Mouse (Mus musculus) heart, embryonic 12.5 days (tissue): ENCODE measurements around the gene Duox2. TPM values are rescaled to one million over a fixed set of nuclear protein-coding genes. Genes with fewer than 3 reads are reported as not detected.

Experiments
- ATAC-seq: fragments of 200-750 bp; cut with Nextera tagmentation; 2 replicates; pipeline ENCODE4 v1.8.0; 2017; ENCODE audit warnings: moderate TSS enrichment, moderate library complexity; ENCODE audit not compliant: insufficient number of reproducible peaks, low FRiP score
- H3K27ac ChIP-seq: fragments of 300-500 bp; sonication (generic); 2 replicates; pipeline ENCODE4 v1.5.1; 2016; ENCODE audit warnings: mild to moderate bottlenecking, moderate library complexity; ENCODE audit not compliant: poor library complexity, severe bottlenecking
- H3K27me3 ChIP-seq: fragments of 300-500 bp; sonication (generic); replicated peaks from 2 replicates; pipeline ENCODE4 v1.6.1; 2016; ENCODE audit warnings: mild to moderate bottlenecking, moderate library complexity
- H3K36me3 ChIP-seq: fragments of 300-500 bp; sonication (generic); 2 replicates; pipeline ENCODE4 v1.6.1; 2016; ENCODE audit warnings: mild to moderate bottlenecking, moderate library complexity
- H3K4me1 ChIP-seq: fragments of 300-500 bp; sonication (generic); replicated peaks from 2 replicates; pipeline ENCODE4 v1.6.1; 2016; ENCODE audit warnings: mild to moderate bottlenecking
- H3K4me2 ChIP-seq: fragments of 300-500 bp; sonication (generic); 2 replicates; pipeline ENCODE4 v1.6.1; 2016; ENCODE audit warnings: mild to moderate bottlenecking, moderate library complexity
- H3K4me3 ChIP-seq: fragments of 300-500 bp; sonication (generic); 2 replicates; pipeline ENCODE4 v1.5.1; 2016; ENCODE audit warnings: mild to moderate bottlenecking
- H3K9ac ChIP-seq: fragments of 300-500 bp; sonication (generic); 2 replicates; pipeline ENCODE4 v1.6.1; 2016; ENCODE audit warnings: mild to moderate bottlenecking, moderate library complexity
- H3K9me3 ChIP-seq: fragments of 300-500 bp; sonication (generic); replicated peaks from 2 replicates; pipeline ENCODE4 v1.6.1; 2016; ENCODE audit warnings: mild to moderate bottlenecking, moderate library complexity
- WGBS: fragments of 180-500 bp; shearing (Covaris S2); methylation state at CpG from one replicate; pipeline ENCODE4 v1.1.7; 2016; 5-methylcytosine and 5-hydroxymethylcytosine counted together
- polyA plus RNA-seq: library from polyadenylated mRNA; unstranded; fragments of >200 nt; fragmentation: Nextera tagmentation; extraction: Ambion mirVana; gene quantifications from 2 replicates; pipeline ENCODE4 v1.2.1, GENCODE M21; 2016

Gene Duox2
- polyA plus RNA-seq, 1 experiment from 2014 or later = 0.13 TPM

DNA sequence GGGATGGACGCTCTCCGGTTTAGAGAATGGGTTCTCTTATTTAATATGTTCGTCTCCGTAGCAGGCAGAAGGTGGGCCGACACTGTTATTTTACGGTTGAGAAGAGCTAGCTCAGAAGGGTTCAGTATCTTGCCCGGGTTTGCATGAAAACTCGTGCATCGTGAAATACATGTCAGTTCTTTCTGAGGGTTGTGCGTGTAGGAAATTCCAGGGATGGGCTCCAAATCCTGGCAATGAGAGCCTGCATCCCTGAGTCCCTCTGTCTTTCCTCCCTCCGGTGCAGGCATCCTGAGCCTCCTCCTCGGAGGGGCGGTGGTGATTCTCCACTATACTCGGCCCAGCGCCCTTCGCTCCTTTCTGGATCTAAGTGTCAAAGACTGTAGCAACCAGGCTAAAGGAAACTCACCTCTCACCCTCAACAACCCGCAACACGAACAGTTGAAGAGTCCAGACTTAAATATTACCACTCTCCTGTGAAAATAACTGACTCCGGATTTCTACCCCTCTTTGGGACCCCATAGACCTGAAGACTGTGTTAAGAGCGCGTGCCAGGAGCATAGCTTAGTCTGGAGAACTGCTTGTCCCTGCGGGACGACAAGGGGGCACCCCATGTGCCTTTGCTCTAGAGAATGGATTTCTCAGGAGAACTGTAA is 3.8 kb upstream of the Duox2 start:
- Histone ChIP-seq H3K9me3 (no peaks in the 10 kb centered on the region), H3K36me3 (no peaks in the 10 kb centered on the region), H3K27me3 (peaks cover 98% of the 10 kb centered on the region), H3K4me2 (peak overlapping the region; percentile 79), H3K9ac (no peak overlapping the region), H3K4me1 (peaks cover 36% of the 10 kb centered on the region), H3K4me3 (peak overlapping the region; percentile 48), H3K27ac (no peak overlapping the region)
- ATAC-seq = no peak
- 8% methylated on average over 23 of the region's 23 CpGs for WGBS

DNA sequence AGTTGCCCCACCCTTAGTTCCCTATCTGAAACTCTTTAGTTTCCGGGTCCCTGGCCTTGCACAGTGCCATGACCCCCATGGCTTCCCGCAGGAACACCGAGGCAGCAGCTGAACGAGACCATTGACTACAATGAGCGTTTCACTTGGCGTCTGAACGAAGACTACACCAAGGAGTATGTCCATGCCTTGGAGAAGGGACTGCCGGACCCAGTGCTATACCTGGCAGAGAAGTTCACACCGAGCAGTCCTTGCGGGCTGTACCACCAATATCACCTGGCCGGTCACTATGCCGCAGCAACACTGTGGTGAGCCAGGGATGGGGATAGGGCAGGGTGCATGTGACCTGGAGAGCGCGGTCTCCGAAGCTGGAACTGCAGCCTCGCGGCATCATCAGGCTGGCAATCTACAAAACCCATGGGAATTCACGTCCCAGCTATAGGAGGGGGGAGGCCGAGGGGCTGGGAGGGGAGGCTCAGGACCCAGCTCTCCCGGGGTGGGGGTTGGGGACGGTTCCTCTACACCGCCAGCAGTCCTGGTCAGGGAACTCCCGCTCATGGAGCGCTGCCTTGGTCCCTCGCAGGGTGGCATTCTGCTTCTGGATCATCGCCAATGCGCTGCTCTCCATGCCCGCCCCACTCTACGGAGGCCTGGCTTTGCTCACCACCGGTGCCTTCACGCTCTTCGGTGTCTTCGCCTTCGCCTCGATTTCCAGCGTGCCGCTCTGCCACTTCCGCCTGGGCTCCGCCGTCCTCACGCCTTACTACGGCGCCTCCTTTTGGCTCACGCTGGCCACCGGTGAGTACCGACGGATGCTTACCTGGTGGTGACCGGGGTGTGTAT is 3.1 kb upstream of the Duox2 start:
- peaks cover 98% of the 10 kb centered on the region for H3K27me3 ChIP-seq
- H3K9me3 ChIP-seq = no peaks in the 10 kb centered on the region
- peak overlapping the region; percentile 27; the same call in 1 of the 2 replicates for H3K9ac ChIP-seq
- H3K27ac ChIP-seq = no peak overlapping the region
- WGBS = 1% methylated on average over 48 of the region's 48 CpGs
- peak overlapping the region; percentile 79 for H3K4me2 ChIP-seq
- peak overlapping the region; percentile 48 for H3K4me3 ChIP-seq
- H3K4me1 ChIP-seq = peaks cover 40% of the 10 kb centered on the region
- no peaks in the 10 kb centered on the region for H3K36me3 ChIP-seq
- peak; percentile 12; the same call in 1 of the 2 replicates for ATAC-seq

DNA sequence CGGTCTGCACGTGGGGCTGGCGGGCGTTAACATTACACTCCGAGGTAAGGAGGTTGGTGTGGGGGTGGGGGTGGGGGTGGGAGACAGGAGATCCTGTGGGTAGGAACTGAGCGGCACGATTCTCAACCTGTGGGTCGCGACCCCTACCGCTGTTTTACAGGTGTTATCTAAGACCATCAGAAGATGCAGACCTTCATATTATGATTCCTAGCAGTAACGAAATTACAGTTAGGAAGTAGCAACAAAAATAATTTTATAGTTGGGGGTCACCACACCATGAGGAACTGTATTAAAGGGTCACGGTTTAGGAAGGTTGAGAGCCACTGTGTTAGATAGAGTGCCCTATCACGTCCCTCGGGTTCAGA is 2.4 kb upstream of the Duox2 start:
- H3K4me3 ChIP-seq = peak overlapping the region; percentile 48
- ATAC-seq = no peak
- 7% methylated on average over 14 of the region's 14 CpGs for WGBS
- no peaks in the 10 kb centered on the region for H3K36me3 ChIP-seq
- H3K9ac ChIP-seq = no peak overlapping the region
- peaks cover 98% of the 10 kb centered on the region for H3K27me3 ChIP-seq
- H3K4me1 ChIP-seq = peaks cover 40% of the 10 kb centered on the region
- H3K27ac ChIP-seq = no peak overlapping the region
- H3K4me2 ChIP-seq = peak overlapping the region; percentile 79
- H3K9me3 ChIP-seq = no peaks in the 10 kb centered on the region

DNA sequence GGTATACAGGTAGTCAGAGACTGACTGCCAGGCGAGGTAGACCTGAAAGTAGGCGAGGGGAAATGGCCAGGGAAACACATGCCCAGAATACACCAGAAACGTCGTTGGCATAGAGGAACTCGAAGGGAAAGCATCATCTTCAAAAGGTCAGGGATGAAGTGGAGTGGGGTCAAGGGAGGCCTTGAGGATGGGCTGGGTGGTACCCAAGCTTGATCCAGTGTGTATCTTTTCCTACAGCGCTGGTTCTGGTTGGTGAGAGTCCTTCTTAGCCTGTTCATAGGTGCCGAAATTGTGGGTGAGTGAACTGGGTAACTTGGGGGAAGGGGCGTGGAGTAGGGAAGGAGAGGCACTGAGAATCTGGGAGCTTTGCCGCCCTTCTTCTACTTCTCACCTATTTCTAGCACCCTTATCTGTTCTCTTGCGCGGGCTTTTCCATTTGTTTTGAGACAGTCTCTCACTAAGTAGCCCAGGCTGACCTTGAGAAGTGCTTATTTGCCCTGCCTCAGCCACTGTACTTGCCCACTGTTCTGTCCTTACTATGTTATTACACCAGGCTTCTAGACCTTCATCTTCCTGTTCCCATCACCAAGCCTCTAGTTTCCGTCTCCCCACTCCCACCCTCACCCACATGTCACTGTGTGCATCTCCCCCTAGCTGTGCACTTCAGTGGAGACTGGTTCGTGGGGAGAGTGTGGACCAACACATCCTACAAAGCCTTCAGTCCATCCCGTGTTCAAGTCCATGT is 1.8 kb upstream of the Duox2 start:
- H3K4me3 ChIP-seq = no peak overlapping the region
- ATAC-seq = no peak
- 12% methylated on average over 14 of the region's 14 CpGs for WGBS

DNA sequence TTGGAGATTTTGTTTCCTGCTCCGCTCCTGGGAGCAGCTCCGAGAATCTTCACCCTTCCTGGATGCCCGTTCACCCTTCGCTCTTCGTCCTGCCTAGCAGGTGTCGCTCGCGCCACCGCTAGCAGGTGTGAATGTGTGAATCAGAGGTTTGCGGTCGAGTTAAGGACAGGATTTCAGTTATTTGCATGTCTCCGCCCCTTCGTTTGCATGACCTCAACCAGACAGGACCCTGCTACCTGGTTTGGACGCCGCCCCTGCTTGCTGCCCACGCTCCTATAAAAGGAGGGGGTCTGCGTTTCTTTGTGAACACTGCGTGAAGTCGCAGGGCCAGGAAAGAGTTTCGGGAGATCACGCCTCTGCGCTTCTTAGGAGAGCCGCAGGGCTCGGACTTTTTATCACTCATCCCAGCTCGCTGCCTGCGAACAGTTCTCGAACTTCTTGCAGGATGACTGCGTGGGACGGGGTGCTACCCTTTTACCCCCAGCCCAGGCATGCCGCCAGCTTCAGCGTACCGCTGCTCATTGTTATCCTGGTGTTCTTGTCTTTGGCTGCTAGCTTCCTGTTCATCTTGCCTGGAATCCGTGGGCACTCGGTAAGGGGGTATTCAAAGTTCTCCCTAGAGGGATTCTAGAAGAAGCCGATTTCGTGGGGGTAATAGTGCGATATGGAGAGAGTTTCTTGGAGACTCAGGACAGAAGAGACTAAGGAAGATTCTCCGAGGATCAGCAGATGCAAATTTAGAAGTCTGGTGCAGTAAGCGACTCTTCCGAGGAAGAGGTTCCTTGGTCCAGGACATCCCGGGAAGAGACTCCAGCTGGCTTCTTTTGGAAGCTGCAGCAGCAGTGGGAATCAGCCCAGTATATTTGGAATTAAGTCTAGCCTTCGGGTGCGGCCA is 594 bp upstream of the Duox2 start, which contains the start of gene Duoxa2:
Gene Duoxa2 (plus strand): TSS at position 305 of the 895 bp plus-strand sequence.
- no peak for ATAC-seq
- H3K9ac ChIP-seq = no peak within 1 kb of the TSS
- H3K36me3 ChIP-seq = no peaks in the 10 kb centered on the region
- H3K9me3 ChIP-seq = no peaks in the 10 kb centered on the region
- H3K27ac ChIP-seq = no peak within 1 kb of the TSS
- WGBS = 2% methylated on average over 43 of the region's 43 CpGs
- H3K4me2 ChIP-seq = peak within 1 kb of the TSS; percentile 65
- H3K4me3 ChIP-seq = peak within 1 kb of the TSS; percentile 36
- H3K27me3 ChIP-seq = peaks cover 98% of the 10 kb centered on the region
- peaks cover 40% of the 10 kb centered on the region for H3K4me1 ChIP-seq

More for the DNA sequence above, 1.8 kb upstream of the Duox2 start:
- Histone ChIP-seq H3K27ac (no peak overlapping the region), H3K36me3 (no peaks in the 10 kb centered on the region), H3K9me3 (no peaks in the 10 kb centered on the region), H3K4me1 (peaks cover 40% of the 10 kb centered on the region), H3K4me2 (no peak overlapping the region), H3K27me3 (peaks cover 98% of the 10 kb centered on the region), H3K9ac (no peak overlapping the region)

DNA sequence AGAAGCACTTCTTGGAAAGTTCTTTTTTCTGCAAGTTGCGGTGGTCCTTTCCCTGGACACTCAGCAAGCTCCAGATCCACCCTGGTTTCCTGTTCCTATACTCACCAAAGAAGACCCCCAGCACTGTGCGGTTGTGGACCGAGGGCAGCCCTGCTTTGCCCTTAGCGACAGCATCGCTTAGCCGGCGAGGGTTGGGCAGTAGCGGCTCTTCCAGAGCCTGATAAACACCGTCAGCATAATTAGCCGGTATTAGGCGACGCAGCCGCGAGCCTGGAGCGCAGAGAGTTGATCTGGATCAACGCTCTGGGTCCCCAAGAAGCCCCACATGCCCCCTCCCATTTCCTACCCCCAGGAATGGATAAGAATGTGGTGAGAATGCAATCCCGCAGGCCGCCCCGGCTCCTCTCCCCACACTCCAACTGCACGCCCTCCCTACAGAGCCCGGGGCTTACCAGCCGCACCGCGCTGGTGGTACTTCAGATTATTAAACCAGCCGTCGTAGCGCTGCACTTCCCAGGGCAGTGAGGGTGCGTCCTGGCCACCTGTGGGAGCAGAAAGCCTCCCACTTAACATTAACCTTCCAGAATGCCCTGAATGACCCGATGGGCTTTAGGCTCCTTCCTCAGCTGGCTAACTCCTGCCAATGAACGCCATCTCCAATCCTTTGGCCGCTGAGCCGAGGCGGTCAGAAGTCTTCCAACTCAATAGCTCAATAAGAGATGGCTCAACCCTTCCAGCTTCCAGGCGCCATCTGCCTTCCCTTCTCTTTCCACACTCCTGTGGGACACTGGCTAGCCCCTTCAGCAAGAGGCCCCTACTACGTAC is 766 bp downstream of the Duox2 start:
- Histone ChIP-seq H3K36me3 (no peaks in the 10 kb centered on the region), H3K4me3 (peak overlapping the region; percentile 36), H3K4me1 (peaks cover 40% of the 10 kb centered on the region), H3K27ac (no peak overlapping the region), H3K9ac (no peak overlapping the region), H3K9me3 (no peaks in the 10 kb centered on the region), H3K27me3 (peaks cover 96% of the 10 kb centered on the region), H3K4me2 (peak overlapping the region; percentile 65)
- WGBS = 1% methylated on average over 35 of the region's 35 CpGs
- ATAC-seq = no peak

DNA sequence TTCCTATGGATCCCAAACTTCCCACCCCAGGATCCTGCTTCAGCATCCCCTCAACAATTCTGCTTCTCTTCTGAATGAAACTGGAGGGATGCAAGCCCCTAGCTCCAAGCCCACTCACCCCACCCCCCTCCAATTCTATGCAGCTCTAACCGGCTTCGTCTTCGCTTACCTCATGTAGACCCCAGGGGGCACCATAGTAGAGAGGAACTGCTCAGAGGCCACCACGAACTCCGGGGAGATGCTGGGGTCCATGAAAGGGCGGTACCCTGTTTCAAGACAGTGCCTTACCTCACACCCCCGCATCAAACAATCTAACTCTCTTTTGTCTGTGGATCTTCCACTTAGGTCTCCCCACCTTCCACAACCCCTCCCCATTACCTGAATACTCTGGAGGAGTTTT is 3.3 kb downstream of the Duox2 start:
- WGBS = 5% methylated on average over 7 of the region's 7 CpGs
- no peak overlapping the region for H3K27ac ChIP-seq
- peaks cover 27% of the 10 kb centered on the region for H3K4me1 ChIP-seq
- no peaks in the 10 kb centered on the region for H3K36me3 ChIP-seq
- ATAC-seq = no peak
- H3K9me3 ChIP-seq = no peaks in the 10 kb centered on the region
- H3K4me3 ChIP-seq = no peak overlapping the region
- no peak overlapping the region for H3K9ac ChIP-seq
- H3K27me3 ChIP-seq = peaks cover 94% of the 10 kb centered on the region
- no peak overlapping the region for H3K4me2 ChIP-seq

DNA sequence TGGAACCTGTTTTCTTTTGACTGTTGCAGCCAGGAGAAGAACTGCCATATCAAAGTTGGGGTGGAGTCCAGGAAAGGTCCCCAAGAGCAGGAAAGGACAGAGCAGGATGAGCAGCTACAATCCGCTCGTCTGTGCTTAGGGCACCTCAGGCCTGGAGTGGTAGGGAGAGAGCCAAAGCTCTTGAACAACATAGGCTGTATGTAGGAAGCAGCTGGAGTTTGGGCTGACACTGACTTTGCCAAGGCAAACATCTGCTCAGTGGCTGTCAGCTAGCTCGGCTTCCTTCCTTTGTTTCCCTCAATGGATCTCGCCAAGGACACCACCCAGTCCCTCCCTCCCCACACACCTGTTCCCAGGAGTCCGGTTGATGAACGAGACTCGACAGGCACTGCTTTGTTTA is 12.1 kb downstream of the Duox2 start:
- Histone ChIP-seq H3K4me1 (peaks cover 5% of the 10 kb centered on the region; the same call in 1 of the 2 replicates), H3K9me3 (peaks cover 4% of the 10 kb centered on the region; the same call in 1 of the 2 replicates), H3K27ac (no peak overlapping the region), H3K9ac (no peak overlapping the region), H3K27me3 (peaks cover 15% of the 10 kb centered on the region), H3K36me3 (no peaks in the 10 kb centered on the region), H3K4me3 (no peak overlapping the region), H3K4me2 (no peak overlapping the region)
- peak; percentile 69 for ATAC-seq
- 55% methylated on average over 7 of the region's 7 CpGs for WGBS

DNA sequence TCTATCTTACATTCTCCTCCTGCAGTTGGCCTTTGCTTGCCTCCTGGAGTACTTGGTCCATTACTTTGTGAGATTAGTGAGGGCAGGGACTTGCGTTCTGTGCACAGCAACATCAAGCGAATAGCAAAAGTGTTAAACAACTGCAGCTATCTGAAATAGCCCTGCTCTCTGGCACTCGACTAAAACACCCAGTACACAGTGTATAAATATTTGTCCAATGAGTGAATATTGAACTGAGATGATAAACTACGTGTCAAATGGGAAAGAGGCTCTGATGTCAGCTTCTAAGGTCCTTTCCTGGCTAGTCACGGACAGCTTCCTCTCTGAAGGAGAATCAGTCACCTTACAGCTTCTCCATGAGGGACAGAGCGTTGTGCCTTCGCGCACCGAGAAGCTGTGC is 14.2 kb downstream of the Duox2 start:
- H3K4me3 ChIP-seq = no peak overlapping the region
- H3K4me1 ChIP-seq = peaks cover 5% of the 10 kb centered on the region; the same call in 1 of the 2 replicates
- H3K36me3 ChIP-seq = no peaks in the 10 kb centered on the region
- H3K9me3 ChIP-seq = peaks cover 4% of the 10 kb centered on the region; the same call in 1 of the 2 replicates
- H3K27me3 ChIP-seq = peaks cover 6% of the 10 kb centered on the region
- no peak overlapping the region for H3K4me2 ChIP-seq
- no peak overlapping the region for H3K9ac ChIP-seq
- WGBS = 81% methylated on average over 9 of the region's 9 CpGs
- no peak for ATAC-seq
- no peak overlapping the region for H3K27ac ChIP-seq

DNA sequence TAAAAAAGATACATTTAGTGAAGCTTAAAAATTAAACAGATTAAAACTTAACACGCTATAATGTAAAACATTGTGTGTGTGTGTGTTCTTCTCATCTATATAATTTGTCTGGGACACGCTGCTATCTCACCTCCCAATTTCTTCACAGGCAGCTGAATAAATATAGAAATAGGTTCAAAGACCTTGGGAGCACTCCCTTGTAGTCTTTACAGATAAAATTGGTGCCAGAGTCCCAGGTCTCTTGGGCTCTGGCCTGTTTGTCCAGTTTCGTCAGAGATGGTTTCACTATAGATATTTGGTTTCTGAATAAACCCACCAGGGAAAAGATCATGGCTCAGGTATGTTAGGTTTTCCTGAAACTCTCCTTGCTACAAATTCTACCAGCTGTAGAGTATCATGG is 19.5 kb downstream of the Duox2 start:
- Histone ChIP-seq H3K36me3 (no peaks in the 10 kb centered on the region), H3K27ac (no peak overlapping the region), H3K9ac (no peak overlapping the region), H3K27me3 (peaks cover 3% of the 10 kb centered on the region), H3K4me1 (no peaks in the 10 kb centered on the region), H3K4me2 (no peak overlapping the region), H3K4me3 (no peak overlapping the region), H3K9me3 (peaks cover 4% of the 10 kb centered on the region; the same call in 1 of the 2 replicates)
- ATAC-seq = no peak
- 69% methylated on average over 3 of the region's 3 CpGs for WGBS
